Mouse (Mus musculus) hindbrain, embryonic 12.5 days (tissue): ENCODE results near the gene Synm. TPM values are rescaled to one million over a fixed set of nuclear protein-coding genes. Genes with fewer than 3 reads are reported as not detected.

Source experiments
- ATAC-seq: fragments of 200-750 bp; cut with Nextera tagmentation; 2 replicates; pipeline ENCODE4 v1.8.0; 2017; ENCODE audit warnings: moderate TSS enrichment; ENCODE audit not compliant: low FRiP score
- H3K27ac ChIP-seq: fragments of 300-500 bp; sonication (generic); 2 replicates; pipeline ENCODE4 v1.5.1; 2016; ENCODE audit warnings: mild to moderate bottlenecking
- H3K27me3 ChIP-seq: fragments of 300-500 bp; sonication (generic); 2 replicates; pipeline ENCODE4 v1.6.1; 2016; ENCODE audit warnings: mild to moderate bottlenecking
- H3K36me3 ChIP-seq: fragments of 300-500 bp; sonication (generic); 2 replicates; pipeline ENCODE4 v1.6.1; 2016; ENCODE audit warnings: mild to moderate bottlenecking
- H3K4me1 ChIP-seq: fragments of 300-500 bp; sonication (generic); 2 replicates; pipeline ENCODE4 v1.6.1; 2016
- H3K4me2 ChIP-seq: fragments of 300-500 bp; sonication (generic); replicated peaks from 2 replicates; pipeline ENCODE4 v1.6.1; 2016; ENCODE audit warnings: mild to moderate bottlenecking
- H3K4me3 ChIP-seq: fragments of 300-500 bp; sonication (generic); 2 replicates; pipeline ENCODE4 v1.5.1; 2016; ENCODE audit warnings: mild to moderate bottlenecking
- H3K9ac ChIP-seq: fragments of 300-500 bp; sonication (generic); 2 replicates; pipeline ENCODE4 v1.6.1; 2016; ENCODE audit warnings: mild to moderate bottlenecking, moderate library complexity
- H3K9me3 ChIP-seq: fragments of 300-500 bp; sonication (generic); replicated peaks from 2 replicates; pipeline ENCODE4 v1.6.1; 2016; ENCODE audit warnings: mild to moderate bottlenecking
- WGBS: fragments of 180-500 bp; shearing (Covaris S2); methylation state at CpG from one replicate; pipeline ENCODE4 v1.1.7; 2016; 5-methylcytosine and 5-hydroxymethylcytosine counted together
- microRNA-seq: library from miRNA; unstranded; fragments of <30 nt; microRNA quantifications from one replicate; pipeline ENCODE4, GENCODE M21; 2017
- polyA plus RNA-seq: library from polyadenylated mRNA; unstranded; fragments of >200 nt; fragmentation: Nextera tagmentation; extraction: Ambion mirVana; gene quantifications from 2 replicates; pipeline ENCODE4 v1.2.1, GENCODE M21; 2016

The Synm gene
- polyA plus RNA-seq, 1 experiment from 2014 or later, result 5.9 TPM

DNA sequence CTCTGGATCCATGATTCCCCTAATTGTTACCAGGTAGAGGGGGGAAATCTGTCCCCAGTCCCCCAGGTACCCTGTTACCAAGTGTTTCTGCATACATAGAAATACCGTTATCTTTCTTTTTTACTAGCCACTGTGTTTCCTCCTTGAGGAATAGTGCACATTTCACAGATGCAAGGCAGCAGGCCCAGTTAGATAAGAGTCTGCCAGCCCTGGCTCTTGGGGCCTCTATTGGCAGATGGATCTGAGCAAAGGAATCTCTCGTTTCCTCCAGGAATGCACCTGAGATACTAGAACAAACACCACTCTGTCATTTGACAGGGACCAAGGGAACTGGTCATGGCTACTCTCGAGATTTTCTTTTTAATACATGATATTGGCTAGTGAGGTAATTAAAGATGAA, 67.4 kb downstream of the Synm start:
- WGBS, result 90% methylated on average over 3 of the region's 3 CpGs
- Histone ChIP-seq H3K4me2 (no peak overlapping the region), H3K4me1 (no peaks in the 10 kb centered on the region), H3K27me3 (no peaks in the 10 kb centered on the region), H3K4me3 (no peak overlapping the region), H3K9me3 (no peaks in the 10 kb centered on the region), H3K27ac (no peak overlapping the region), H3K36me3 (no peaks in the 10 kb centered on the region), H3K9ac (no peak overlapping the region)
- no peak for ATAC-seq

DNA sequence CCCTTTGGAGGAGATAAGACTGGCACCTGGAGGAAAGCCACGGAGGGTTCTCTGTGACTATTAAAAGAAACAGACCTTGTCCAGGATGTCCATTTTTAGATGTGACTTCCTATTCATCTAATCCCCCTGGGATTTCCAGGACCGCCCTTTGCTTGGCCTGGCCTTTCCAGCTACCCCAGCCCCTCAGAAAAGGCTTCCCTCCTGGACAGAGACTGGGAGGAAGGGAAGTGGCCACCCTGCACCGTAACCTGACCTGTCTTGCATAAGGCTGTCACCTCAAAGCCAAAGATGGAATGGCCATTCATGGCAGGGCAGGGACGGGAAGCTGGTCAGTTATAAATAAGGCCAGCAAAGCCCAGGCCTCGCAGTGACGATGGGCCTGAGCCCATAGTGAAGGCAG, 68.5 kb downstream of the Synm start:
- Histone ChIP-seq H3K9me3 (no peaks in the 10 kb centered on the region), H3K27me3 (no peaks in the 10 kb centered on the region), H3K4me3 (no peak overlapping the region), H3K9ac (no peak overlapping the region), H3K36me3 (no peaks in the 10 kb centered on the region), H3K4me2 (no peak overlapping the region), H3K27ac (no peak overlapping the region), H3K4me1 (no peaks in the 10 kb centered on the region)
- 86% methylated on average over 6 of the region's 6 CpGs for WGBS
- no peak for ATAC-seq

DNA sequence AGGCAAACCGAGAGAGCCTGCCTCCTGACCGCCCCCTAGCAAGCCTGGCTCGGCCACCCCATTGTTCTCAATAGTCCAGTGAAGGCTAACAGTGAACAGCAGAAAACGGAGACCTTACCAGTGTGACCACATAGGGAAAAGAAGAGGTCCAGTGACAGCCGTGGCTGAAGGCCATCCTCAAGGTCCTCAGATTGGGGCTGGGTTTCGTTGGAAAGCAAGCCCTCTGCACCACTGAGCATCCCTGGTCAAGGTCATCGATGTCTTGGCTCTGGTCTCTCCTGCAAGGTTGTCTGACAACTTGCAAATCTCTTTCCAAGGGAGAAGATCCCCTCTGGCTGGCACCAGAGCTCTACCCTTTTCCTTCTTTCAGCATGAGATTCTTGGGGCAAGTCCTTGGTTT, 69.7 kb downstream of the Synm start:
- H3K4me2 ChIP-seq, result no peak overlapping the region
- H3K27ac ChIP-seq, result no peak overlapping the region
- no peak for ATAC-seq
- H3K4me1 ChIP-seq, result no peaks in the 10 kb centered on the region
- WGBS, result 84% methylated on average over 7 of the region's 7 CpGs
- H3K27me3 ChIP-seq, result no peaks in the 10 kb centered on the region
- H3K9ac ChIP-seq, result no peak overlapping the region
- H3K4me3 ChIP-seq, result no peak overlapping the region
- H3K36me3 ChIP-seq, result peaks cover 4% of the 10 kb centered on the region
- H3K9me3 ChIP-seq, result no peaks in the 10 kb centered on the region

DNA sequence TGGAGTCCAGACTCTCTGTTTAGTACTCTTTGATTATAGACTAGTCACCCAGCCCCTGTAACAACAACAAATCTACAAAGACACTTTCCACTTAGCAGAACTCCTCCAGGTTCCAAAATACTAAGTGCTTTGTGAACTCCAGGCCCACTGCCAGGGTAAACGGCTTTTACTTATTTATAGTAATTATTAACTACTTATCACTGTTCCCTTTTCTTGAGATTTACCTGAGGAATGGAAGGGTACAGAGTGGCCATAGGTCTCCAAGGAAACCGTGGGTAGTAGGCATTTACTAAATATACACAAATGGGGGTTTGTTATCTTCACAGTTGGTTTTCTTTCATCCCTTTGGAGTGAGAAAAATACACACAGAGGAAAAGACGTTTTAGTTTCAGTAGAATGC, 71.3 kb downstream of the Synm start:
- Histone ChIP-seq H3K36me3 (peaks cover 4% of the 10 kb centered on the region), H3K9me3 (no peaks in the 10 kb centered on the region), H3K4me2 (no peak overlapping the region), H3K27me3 (no peaks in the 10 kb centered on the region), H3K9ac (no peak overlapping the region), H3K4me3 (no peak overlapping the region), H3K4me1 (no peaks in the 10 kb centered on the region), H3K27ac (no peak overlapping the region)
- no peak for ATAC-seq
- 53% methylated on average over 3 of the region's 3 CpGs for WGBS

- no peak overlapping the region for H3K27ac ChIP-seq
- no peaks in the 10 kb centered on the region for H3K27me3 ChIP-seq
- no peaks in the 10 kb centered on the region for H3K9me3 ChIP-seq
- H3K36me3 ChIP-seq, result peaks cover 10% of the 10 kb centered on the region
- H3K4me3 ChIP-seq, result no peak overlapping the region
- no peak overlapping the region for H3K4me2 ChIP-seq
- no peak overlapping the region for H3K9ac ChIP-seq
- H3K4me1 ChIP-seq, result no peaks in the 10 kb centered on the region
- WGBS, result 94% methylated on average over 3 of the region's 3 CpGs
- no peak for ATAC-seq
Measured at GRCm38 (mm10) chr7:67686545-67686944, 73.0 kb downstream of the Synm start.

GRCm38 (mm10) chr7:67683006-67683405, 76.5 kb downstream of the Synm start:
- no peak for ATAC-seq
- no peak overlapping the region for H3K4me3 ChIP-seq
- no peak overlapping the region for H3K9ac ChIP-seq
- H3K9me3 ChIP-seq, result no peaks in the 10 kb centered on the region
- WGBS, result 89% methylated on average over 16 of the region's 16 CpGs
- H3K27ac ChIP-seq, result no peak overlapping the region
- H3K27me3 ChIP-seq, result no peaks in the 10 kb centered on the region
- H3K4me1 ChIP-seq, result no peaks in the 10 kb centered on the region
- H3K4me2 ChIP-seq, result no peak overlapping the region
- H3K36me3 ChIP-seq, result peaks cover 17% of the 10 kb centered on the region

DNA sequence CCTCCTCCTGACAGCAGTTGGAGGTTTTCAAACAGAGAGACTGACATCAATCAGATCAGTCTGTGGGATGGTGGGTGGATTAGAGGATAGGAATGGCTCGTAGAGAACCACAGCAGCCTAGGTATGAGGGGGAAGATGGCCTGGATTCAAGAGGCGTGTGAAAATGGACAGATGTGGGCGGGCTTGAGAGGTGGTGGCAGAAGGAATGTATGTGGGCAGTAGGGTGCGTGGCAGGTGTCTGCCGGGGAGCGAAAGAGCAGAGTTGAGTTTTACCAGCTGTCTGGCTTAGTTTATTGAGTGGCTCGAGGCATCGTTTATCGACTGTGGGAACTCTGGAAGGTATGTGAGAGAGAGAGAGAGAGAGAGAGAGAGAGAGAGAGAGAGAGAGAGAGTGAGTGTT, 78.5 kb downstream of the Synm start:
- no peaks in the 10 kb centered on the region for H3K27me3 ChIP-seq
- H3K36me3 ChIP-seq, result peaks cover 17% of the 10 kb centered on the region
- no peak overlapping the region for H3K4me2 ChIP-seq
- no peak overlapping the region for H3K27ac ChIP-seq
- ATAC-seq, result no peak
- H3K9me3 ChIP-seq, result no peaks in the 10 kb centered on the region
- no peak overlapping the region for H3K4me3 ChIP-seq
- WGBS, result 86% methylated on average over 9 of the region's 9 CpGs
- H3K4me1 ChIP-seq, result no peaks in the 10 kb centered on the region
- H3K9ac ChIP-seq, result no peak overlapping the region

Small RNA genes within 50 kb of the gene (microRNA-seq; reads per million reads assigned to microRNA genes)
- not detected for gene Gm23844

Other genes starting within 250 kb of the Synm start
- 31.3 and 33.8 TPM in 2 replicates for gene Lrrc28, start 114.5 kb downstream of the Synm start, polyA plus RNA-seq
- 31.6 and 33.1 TPM in 2 replicates for gene Ttc23, start 112.3 kb downstream of the Synm start, polyA plus RNA-seq
- 42.3 and 43.0 TPM in 2 replicates for gene Igf1r, start 193.1 kb upstream of the Synm start, polyA plus RNA-seq